Mouse (Mus musculus) left cerebral cortex, postnatal 14 days (tissue): ENCODE measurements at regions not wholly inside any gene's neighbourhood (a gene's known extent, or its start where the extent isn't known, plus 50 kb on each side); places are given as distances from the start of the nearest gene placed in this dataset.

Source experiments
- DNase-seq, 2 experiments: peaks; one replicate each; pipeline ENCODE4 v3.0.0; 2021 to 2022; ENCODE audit warnings: low spot score in 2 of 2, mixed read lengths in 1 of 2
- intact Hi-C: fragments of 180-260 bp; cut with DNase I; formaldehyde crosslinking; loops from one replicate; pipeline ENCODE4 v1.15.1; 2025

GRCm38 (mm10) chr3:47348451-47348850, 900.4 kb upstream of the Pabpc4l start:
- DNase-seq = peak; percentile 2 to 52
- intact Hi-C loops = no loop called here

GRCm38 (mm10) chr3:47316356-47317028, 868.5 kb upstream of the Pabpc4l start:
- intact Hi-C loops = no loop called here

GRCm38 (mm10) chr3:47281783-47282182, 833.8 kb upstream of the Pabpc4l start:
- no peak for DNase-seq
- intact Hi-C loops = no loop called here

More at GRCm38 (mm10) chr3:47316356-47317028, 868.5 kb upstream of the Pabpc4l start:
- DNase-seq = no peak

- intact Hi-C loops = no loop called here
- no peak for DNase-seq
These were observed 832.3 kb upstream of the Pabpc4l start for GRCm38 (mm10) chr3:47280270-47280669.

- no peak for DNase-seq
- intact Hi-C loops = no loop called here
These were observed 793.0 kb upstream of the Pabpc4l start for GRCm38 (mm10) chr3:47241030-47241429.

- intact Hi-C loops = no loop called here
- DNase-seq = no peak
These were observed 782.2 kb upstream of the Pabpc4l start for GRCm38 (mm10) chr3:47230234-47230633.

- intact Hi-C loops = no loop called here
- no peak for DNase-seq
These were observed 770.6 kb upstream of the Pabpc4l start for GRCm38 (mm10) chr3:47218587-47218986.

- no peak for DNase-seq
- intact Hi-C loops = no loop called here
These were observed 765.1 kb upstream of the Pabpc4l start for GRCm38 (mm10) chr3:47213141-47213540.

- DNase-seq = no peak
- intact Hi-C loops = no loop called here
These were observed 749.6 kb upstream of the Pabpc4l start for GRCm38 (mm10) chr3:47197584-47197983.

GRCm38 (mm10) chr3:47184226-47184625, 736.2 kb upstream of the Pabpc4l start:
- DNase-seq = no peak
- intact Hi-C loops = no loop called here

- no peak for DNase-seq
- intact Hi-C loops = no loop called here
These were observed 734.7 kb upstream of the Pabpc4l start for GRCm38 (mm10) chr3:47182762-47183161.

GRCm38 (mm10) chr3:47180377-47180776, 732.4 kb upstream of the Pabpc4l start:
- intact Hi-C loops = no loop called here
- DNase-seq = no peak
